Mouse (Mus musculus) heart, embryonic 15.5 days (tissue): ENCODE results near the gene Arhgdig. TPM values are rescaled to one million over a fixed set of nuclear protein-coding genes. Genes with fewer than 3 reads are reported as not detected.

Experiments
- ATAC-seq: fragments of 200-750 bp; cut with Nextera tagmentation; replicated peaks from 2 replicates; pipeline ENCODE4 v1.8.0; 2017; ENCODE audit warnings: low read depth, moderate TSS enrichment; ENCODE audit not compliant: insufficient number of reproducible peaks, insufficient read depth, low FRiP score
- H3K27ac ChIP-seq: fragments of 300-500 bp; sonication (generic); 2 replicates; pipeline ENCODE4 v1.5.1; 2015; ENCODE audit warnings: mild to moderate bottlenecking, inconsistent platforms
- H3K27me3 ChIP-seq: fragments of 300-500 bp; sonication (generic); 2 replicates; pipeline ENCODE4 v1.6.1; 2015; ENCODE audit warnings: inconsistent platforms
- H3K36me3 ChIP-seq: fragments of 300-500 bp; sonication (generic); 2 replicates; pipeline ENCODE4 v1.6.1; 2015; ENCODE audit warnings: mild to moderate bottlenecking, inconsistent platforms
- H3K4me1 ChIP-seq: fragments of 300-500 bp; sonication (generic); replicated peaks from 2 replicates; pipeline ENCODE4 v1.6.1; 2015; ENCODE audit warnings: inconsistent platforms
- H3K4me2 ChIP-seq: fragments of 300-500 bp; sonication (generic); 2 replicates; pipeline ENCODE4 v1.6.1; 2015; ENCODE audit warnings: inconsistent platforms, mild to moderate bottlenecking, moderate library complexity
- H3K4me3 ChIP-seq: fragments of 300-500 bp; sonication (generic); 2 replicates; pipeline ENCODE4 v1.5.1; 2015; ENCODE audit warnings: mild to moderate bottlenecking, inconsistent platforms
- H3K9ac ChIP-seq: fragments of 300-500 bp; sonication (generic); 2 replicates; pipeline ENCODE4 v1.6.1; 2015; ENCODE audit warnings: mild to moderate bottlenecking, inconsistent platforms
- H3K9me3 ChIP-seq: fragments of 300-500 bp; sonication (generic); replicated peaks from 2 replicates; pipeline ENCODE4 v1.6.1; 2016; ENCODE audit warnings: inconsistent platforms
- WGBS: fragments of 180-500 bp; shearing (Covaris S2); methylation state at CpG from one replicate; pipeline ENCODE4 v1.1.7; 2015; ENCODE audit warnings: mixed read lengths; 5-methylcytosine and 5-hydroxymethylcytosine counted together
- polyA plus RNA-seq: library from polyadenylated mRNA; unstranded; fragments of >200 nt; fragmentation: Nextera tagmentation; extraction: Ambion mirVana; gene quantifications from 2 replicates; pipeline ENCODE4 v1.2.1, GENCODE M21; 2015

The Arhgdig gene
- 3.7 and 6.0 TPM in 2 replicates for polyA plus RNA-seq

DNA sequence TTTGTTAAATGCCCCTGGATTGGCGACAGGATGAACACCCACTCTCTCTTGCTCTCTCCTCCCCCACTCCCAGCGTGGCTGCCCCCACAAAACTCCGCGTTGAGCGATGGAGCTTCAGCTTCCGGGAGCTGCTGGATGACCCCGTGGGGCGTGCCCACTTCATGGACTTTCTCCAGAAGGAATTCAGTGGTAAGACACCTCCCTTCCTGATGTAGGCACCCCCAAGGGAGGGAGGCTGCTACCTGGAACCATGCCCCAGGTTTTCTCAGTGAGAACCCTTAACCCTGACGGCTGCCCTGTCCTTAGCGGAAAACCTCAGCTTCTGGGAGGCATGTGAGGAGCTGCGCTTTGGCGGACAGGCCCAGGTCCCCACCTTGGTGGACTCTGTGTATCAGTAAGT, at the start of gene Arhgdig:
TSS of gene Arhgdig (minus strand) at position 101 of the 400 bp plus-strand sequence.
- no peak within 1 kb of the TSS for H3K4me2 ChIP-seq

GRCm38 (mm10) chr17:26255313-26255712, 47.7 kb upstream of the Arhgdig start:
- Histone ChIP-seq H3K9me3 (no peaks in the 10 kb centered on the region), H3K27ac (no peak overlapping the region), H3K4me3 (no peak overlapping the region), H3K4me1 (peaks cover 13% of the 10 kb centered on the region), H3K36me3 (peaks cover 41% of the 10 kb centered on the region), H3K27me3 (no peaks in the 10 kb centered on the region), H3K4me2 (no peak overlapping the region), H3K9ac (no peak overlapping the region)
- WGBS: 95% methylated on average over 7 of the region's 7 CpGs
- ATAC-seq: no peak

More for the DNA sequence above, at the start of gene Arhgdig:
- H3K27ac ChIP-seq: no peak within 1 kb of the TSS
- no peak within 1 kb of the TSS for H3K4me3 ChIP-seq
- ATAC-seq: no peak
- peaks cover 11% of the 10 kb centered on the region for H3K4me1 ChIP-seq
- H3K9ac ChIP-seq: no peak within 1 kb of the TSS
- H3K36me3 ChIP-seq: no peaks in the 10 kb centered on the region
- H3K27me3 ChIP-seq: peaks cover 23% of the 10 kb centered on the region
- no peaks in the 10 kb centered on the region for H3K9me3 ChIP-seq
- 87% methylated on average over 12 of the region's 12 CpGs for WGBS

- H3K4me2 ChIP-seq: peak overlapping the region; percentile 71
- peak overlapping the region; percentile 85 for H3K4me3 ChIP-seq
- H3K27me3 ChIP-seq: no peaks in the 10 kb centered on the region
- H3K9ac ChIP-seq: peak overlapping the region; percentile 94
- peak overlapping the region; percentile 98 for H3K27ac ChIP-seq
- peaks cover 24% of the 10 kb centered on the region for H3K36me3 ChIP-seq
- 0 out of 2 replicates have a peak, but pooled peaks have one; percentile 6 for ATAC-seq
- H3K4me1 ChIP-seq: peaks cover 13% of the 10 kb centered on the region
- WGBS: under 1% methylated on average over 24 of the region's 24 CpGs
- H3K9me3 ChIP-seq: no peaks in the 10 kb centered on the region
Observed at GRCm38 (mm10) chr17:26253399-26253798, 45.8 kb upstream of the Arhgdig start.

DNA sequence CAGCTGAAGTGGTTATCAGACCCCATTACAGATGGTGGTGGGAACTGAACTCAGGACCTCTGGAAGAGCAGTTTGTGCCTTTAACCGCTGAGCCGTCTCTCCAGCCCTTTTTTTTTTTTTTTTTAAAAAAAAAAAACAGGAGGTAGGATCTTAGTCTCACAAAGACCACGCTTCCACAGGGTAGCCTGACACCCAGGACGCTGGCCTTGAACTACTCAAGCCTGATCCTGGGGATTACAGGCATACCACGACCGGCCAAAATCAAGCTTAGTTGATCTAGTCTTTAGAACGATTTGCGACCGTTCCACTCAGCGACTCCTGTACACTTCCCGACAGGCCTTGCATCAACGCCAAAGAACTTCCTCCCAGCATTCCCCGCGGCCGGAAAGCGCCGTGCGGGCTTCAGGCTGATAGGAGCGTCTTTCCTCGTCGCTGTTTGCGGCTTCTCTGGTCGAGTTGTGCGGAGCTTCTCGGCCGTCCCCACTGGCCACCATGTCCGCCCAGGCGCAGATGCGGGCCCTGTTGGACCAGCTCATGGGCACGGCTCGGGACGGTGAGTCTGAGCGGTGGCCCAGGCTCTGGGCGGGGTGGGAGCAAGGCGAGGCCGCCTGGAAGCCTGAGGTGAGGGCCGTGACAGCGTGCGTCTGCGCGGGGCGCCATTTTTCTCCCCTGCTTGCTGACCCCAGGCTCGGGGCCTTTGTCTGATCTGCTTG, 45.1 kb upstream of the Arhgdig start, which contains the start of gene Luc7l:
TSS of gene Luc7l (plus strand) at position 358 of the 713 bp plus-strand sequence.
- no peaks in the 10 kb centered on the region for H3K27me3 ChIP-seq
- peaks cover 17% of the 10 kb centered on the region for H3K36me3 ChIP-seq
- no peaks in the 10 kb centered on the region for H3K9me3 ChIP-seq
- peak; percentile 94 for ATAC-seq
- under 1% methylated on average over 43 of the region's 43 CpGs for WGBS
- H3K4me3 ChIP-seq: peak within 1 kb of the TSS; percentile 85
- H3K27ac ChIP-seq: peak within 1 kb of the TSS; percentile 98
- H3K4me1 ChIP-seq: peaks cover 13% of the 10 kb centered on the region
- H3K4me2 ChIP-seq: peak within 1 kb of the TSS; percentile 71
- peak within 1 kb of the TSS; percentile 94 for H3K9ac ChIP-seq

GRCm38 (mm10) chr17:26251886-26252538, 44.4 kb upstream of the Arhgdig start:
- whole genome bisulfite sequencing: 59% methylated on average over 4 of the region's 4 CpGs
- no peaks in the 10 kb centered on the region for H3K27me3 ChIP-seq
- peak overlapping the region; percentile 94; the same call in 1 of the 2 replicates for H3K9ac ChIP-seq
- H3K4me1 ChIP-seq: peaks cover 13% of the 10 kb centered on the region
- H3K36me3 ChIP-seq: peaks cover 11% of the 10 kb centered on the region
- peak overlapping the region; percentile 85 for H3K4me3 ChIP-seq
- no peaks in the 10 kb centered on the region for H3K9me3 ChIP-seq
- H3K4me2 ChIP-seq: peak overlapping the region; percentile 71
- peak overlapping the region; percentile 98 for H3K27ac ChIP-seq
- no peak for ATAC-seq

GRCm38 (mm10) chr17:26244101-26244841, 36.7 kb upstream of the Arhgdig start, which contains the start of gene Fam234a:
Gene Fam234a (minus strand): TSS chr17:26244242.
- Histone ChIP-seq H3K27ac (peak within 1 kb of the TSS; percentile 90), H3K9me3 (no peaks in the 10 kb centered on the region), H3K4me3 (peak within 1 kb of the TSS; percentile 81), H3K27me3 (no peaks in the 10 kb centered on the region), H3K36me3 (no peaks in the 10 kb centered on the region), H3K4me1 (peaks cover 5% of the 10 kb centered on the region), H3K9ac (peak within 1 kb of the TSS; percentile 79), H3K4me2 (peak within 1 kb of the TSS; percentile 91)
- ATAC-seq: peak; percentile 96
- WGBS: 6% methylated on average over 33 of the region's 33 CpGs

DNA sequence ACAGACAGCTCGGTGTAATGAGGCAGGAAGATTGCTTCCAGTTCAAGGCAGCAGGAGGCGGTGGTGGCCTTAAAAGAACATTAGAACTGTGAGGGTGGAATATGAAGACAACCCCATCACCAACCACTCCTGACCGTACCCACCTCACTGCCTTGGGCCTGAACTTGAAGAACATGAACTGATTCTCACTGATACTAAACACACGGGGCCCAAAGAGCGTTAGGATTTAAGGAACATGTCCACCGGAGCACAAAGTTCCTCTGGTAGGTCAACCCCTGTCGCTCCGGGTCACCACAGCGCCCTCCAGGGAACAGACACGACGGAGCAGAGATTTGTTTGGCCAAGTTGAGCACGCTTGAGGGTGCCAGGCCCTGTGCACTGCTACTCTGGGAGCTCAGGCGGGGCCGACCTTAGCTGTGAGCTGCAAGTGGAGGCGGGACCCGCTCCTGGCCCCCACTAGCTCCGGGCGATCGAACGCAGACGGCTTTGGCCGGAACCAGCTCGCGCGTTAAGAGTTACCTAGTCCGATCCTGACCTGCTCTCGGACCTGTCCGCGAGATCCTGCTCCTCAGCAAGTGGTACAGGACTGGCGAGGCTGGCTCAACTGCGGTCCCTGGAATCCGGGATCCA, 36.0 kb upstream of the Arhgdig start:
- WGBS: under 1% methylated on average over 32 of the region's 32 CpGs
- ATAC-seq: peak; percentile 70
- Histone ChIP-seq H3K27ac (peak overlapping the region; percentile 90), H3K36me3 (no peaks in the 10 kb centered on the region), H3K9ac (peak overlapping the region; percentile 79), H3K27me3 (no peaks in the 10 kb centered on the region), H3K4me2 (peak overlapping the region; percentile 91), H3K4me1 (peaks cover 5% of the 10 kb centered on the region), H3K9me3 (no peaks in the 10 kb centered on the region), H3K4me3 (peak overlapping the region; percentile 81)

DNA sequence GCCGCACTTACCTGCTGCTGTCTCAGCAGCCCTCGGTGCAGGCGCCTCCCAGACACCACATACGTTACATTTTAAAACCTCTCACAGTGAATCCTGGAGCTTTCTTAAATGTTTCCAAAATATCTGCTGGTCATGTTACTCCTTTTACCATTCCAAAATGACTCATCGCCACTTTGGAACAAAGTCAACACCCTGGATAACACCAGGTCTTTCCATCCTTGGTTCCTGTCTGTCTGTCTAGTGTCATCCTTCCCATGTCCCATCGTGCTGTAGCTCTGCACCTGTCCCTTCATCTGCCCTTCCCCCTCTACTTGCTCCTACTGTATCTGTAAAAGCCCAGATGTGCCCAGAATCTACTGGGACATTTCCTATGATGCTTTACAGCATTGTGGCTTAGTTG, 33.4 kb upstream of the Arhgdig start:
- WGBS: 67% methylated on average over 6 of the region's 6 CpGs
- H3K9me3 ChIP-seq: no peaks in the 10 kb centered on the region
- H3K4me1 ChIP-seq: peaks cover 5% of the 10 kb centered on the region
- no peak overlapping the region for H3K9ac ChIP-seq
- H3K27ac ChIP-seq: no peak overlapping the region
- no peak for ATAC-seq
- no peaks in the 10 kb centered on the region for H3K36me3 ChIP-seq
- no peak overlapping the region for H3K4me2 ChIP-seq
- no peaks in the 10 kb centered on the region for H3K27me3 ChIP-seq
- H3K4me3 ChIP-seq: no peak overlapping the region

DNA sequence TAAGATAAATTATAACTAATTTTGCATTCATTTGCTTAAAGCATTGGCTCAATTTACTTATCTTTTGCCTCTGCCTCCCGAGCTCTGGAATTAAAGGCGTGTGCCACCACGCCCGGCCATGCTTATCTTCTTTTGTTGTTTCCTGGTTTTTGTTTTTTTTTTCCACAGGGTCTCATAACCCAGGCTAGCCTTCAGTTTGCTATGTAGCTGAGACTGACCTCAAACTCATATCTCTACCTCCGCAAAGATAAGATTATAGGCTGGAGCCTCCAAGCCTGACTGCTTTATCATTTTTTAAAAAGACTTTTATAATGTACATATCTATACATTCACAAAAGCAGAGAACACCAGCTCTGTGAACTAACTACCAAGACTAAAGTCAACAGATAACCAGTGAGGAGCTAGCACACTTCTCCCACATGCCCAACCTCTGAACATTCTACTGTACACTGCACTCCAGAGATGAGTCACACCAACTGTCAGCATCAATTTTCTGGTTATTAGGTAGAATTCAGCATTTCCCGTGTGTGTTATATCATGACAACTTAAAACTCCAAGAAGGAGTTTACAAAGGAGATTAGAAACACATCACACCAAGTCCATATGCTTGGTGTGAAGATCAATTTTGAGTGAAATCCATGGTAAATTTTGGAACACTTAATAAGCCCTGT, 32.7 kb upstream of the Arhgdig start:
- Histone ChIP-seq H3K9me3 (no peaks in the 10 kb centered on the region), H3K4me1 (peaks cover 5% of the 10 kb centered on the region), H3K27me3 (no peaks in the 10 kb centered on the region), H3K4me2 (no peak overlapping the region), H3K27ac (no peak overlapping the region), H3K9ac (no peak overlapping the region), H3K36me3 (no peaks in the 10 kb centered on the region), H3K4me3 (no peak overlapping the region)
- WGBS: 50% methylated on average over 6 of the region's 6 CpGs
- no peak for ATAC-seq

GRCm38 (mm10) chr17:26239551-26239950, 32.0 kb upstream of the Arhgdig start:
- Histone ChIP-seq H3K9ac (no peak overlapping the region), H3K4me1 (peaks cover 5% of the 10 kb centered on the region), H3K4me2 (no peak overlapping the region), H3K4me3 (no peak overlapping the region), H3K27me3 (no peaks in the 10 kb centered on the region), H3K27ac (no peak overlapping the region), H3K9me3 (no peaks in the 10 kb centered on the region), H3K36me3 (no peaks in the 10 kb centered on the region)
- WGBS: 65% methylated on average over 2 of the region's 2 CpGs
- no peak for ATAC-seq
